Mouse (Mus musculus) stomach, embryonic 15.5 days (tissue): ENCODE measurements around the gene Cstb. TPM values are rescaled to one million over a fixed set of nuclear protein-coding genes. Genes with fewer than 3 reads are reported as not detected.

Experiments
- ATAC-seq: fragments of 200-750 bp; cut with Nextera tagmentation; 2 replicates; pipeline ENCODE4 v1.8.0; 2017; ENCODE audit warnings: low read depth, moderate number of reproducible peaks, moderate TSS enrichment; ENCODE audit not compliant: insufficient read depth, low FRiP score
- H3K27ac ChIP-seq: fragments of 300-500 bp; sonication (generic); 2 replicates; pipeline ENCODE4 v1.5.1; 2015; ENCODE audit warnings: mild to moderate bottlenecking, inconsistent platforms
- H3K27me3 ChIP-seq: fragments of 300-500 bp; sonication (generic); replicated peaks from 2 replicates; pipeline ENCODE4 v1.6.1; 2015; ENCODE audit warnings: inconsistent platforms
- H3K36me3 ChIP-seq: fragments of 300-500 bp; sonication (generic); 2 replicates; pipeline ENCODE4 v1.6.1; 2015; ENCODE audit warnings: inconsistent platforms
- H3K4me1 ChIP-seq: fragments of 300-500 bp; sonication (generic); 2 replicates; pipeline ENCODE4 v1.6.1; 2015; ENCODE audit warnings: inconsistent platforms
- H3K4me2 ChIP-seq: fragments of 300-500 bp; sonication (generic); 2 replicates; pipeline ENCODE4 v1.6.1; 2015; ENCODE audit warnings: mild to moderate bottlenecking, inconsistent platforms
- H3K4me3 ChIP-seq: fragments of 300-500 bp; sonication (generic); replicated peaks from 2 replicates; pipeline ENCODE4 v1.5.1; 2015; ENCODE audit warnings: inconsistent platforms
- H3K9ac ChIP-seq: fragments of 300-500 bp; sonication (generic); 2 replicates; pipeline ENCODE4 v1.6.1; 2015; ENCODE audit warnings: inconsistent platforms
- H3K9me3 ChIP-seq: fragments of 300-500 bp; sonication (generic); 2 replicates; pipeline ENCODE4 v1.6.1; 2016; ENCODE audit warnings: inconsistent platforms
- WGBS: fragments of 180-500 bp; shearing (Covaris S2); methylation state at CpG from one replicate; pipeline ENCODE4 v1.1.7; 2015; 5-methylcytosine and 5-hydroxymethylcytosine counted together
- polyA plus RNA-seq: library from polyadenylated mRNA; unstranded; fragments of >200 nt; fragmentation: Nextera tagmentation; extraction: Ambion mirVana; gene quantifications from 2 replicates; pipeline ENCODE4 v1.2.1, GENCODE M21; 2015

Cstb gene
- polyA plus RNA-seq, 1 experiment from 2014 or later: 423 TPM

DNA sequence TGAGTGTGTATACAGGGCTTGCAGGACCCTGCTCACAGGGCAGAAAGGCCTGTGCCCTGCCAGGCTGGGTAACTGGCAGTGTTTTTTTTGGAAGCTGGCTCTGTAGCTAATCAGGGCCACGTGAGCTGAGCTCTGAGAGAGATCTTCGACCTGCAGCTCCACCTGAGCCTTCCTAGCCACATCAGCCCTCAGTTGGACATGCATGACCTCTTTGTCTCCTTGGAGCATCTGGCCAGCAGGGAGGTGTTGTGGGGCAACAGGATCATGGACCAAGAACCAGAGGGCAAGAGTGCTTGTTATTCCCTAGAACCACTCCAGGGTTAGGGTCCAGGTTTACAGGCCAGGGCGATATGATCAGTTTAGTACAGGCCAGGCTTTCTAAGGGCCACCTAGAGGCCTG is 21.9 kb downstream of the Cstb start:
- WGBS: 84% methylated on average over 3 of the region's 3 CpGs
- Histone ChIP-seq H3K4me2 (no peak overlapping the region), H3K27ac (no peak overlapping the region), H3K4me3 (no peak overlapping the region), H3K9ac (no peak overlapping the region), H3K9me3 (no peaks in the 10 kb centered on the region), H3K36me3 (no peaks in the 10 kb centered on the region), H3K27me3 (no peaks in the 10 kb centered on the region), H3K4me1 (no peaks in the 10 kb centered on the region)
- ATAC-seq: no peak

DNA sequence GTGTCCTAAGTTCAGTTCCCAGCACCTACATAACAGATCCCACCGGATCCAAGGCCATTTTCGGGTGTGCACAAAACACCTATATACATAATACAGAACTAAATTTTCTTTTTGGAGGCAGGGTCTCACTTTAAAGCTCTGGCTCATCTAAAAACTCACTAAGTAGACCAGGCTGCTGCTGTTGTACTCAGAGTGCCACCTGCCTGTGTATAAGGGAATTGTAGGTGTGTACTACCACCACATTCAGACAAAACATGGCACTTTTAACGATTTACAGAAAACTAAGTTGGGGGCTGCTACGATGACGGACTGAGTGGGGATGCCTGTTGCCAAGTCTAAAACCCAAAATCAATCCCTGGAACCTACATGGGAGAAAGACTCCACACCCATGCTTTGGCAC is 25.3 kb downstream of the Cstb start:
- ATAC-seq: no peak
- H3K27ac ChIP-seq: no peak overlapping the region
- no peak overlapping the region for H3K9ac ChIP-seq
- H3K9me3 ChIP-seq: no peaks in the 10 kb centered on the region
- no peak overlapping the region for H3K4me3 ChIP-seq
- H3K27me3 ChIP-seq: no peaks in the 10 kb centered on the region
- no peaks in the 10 kb centered on the region for H3K4me1 ChIP-seq
- H3K4me2 ChIP-seq: no peak overlapping the region
- WGBS: 84% methylated on average over 5 of the region's 5 CpGs
- no peaks in the 10 kb centered on the region for H3K36me3 ChIP-seq

DNA sequence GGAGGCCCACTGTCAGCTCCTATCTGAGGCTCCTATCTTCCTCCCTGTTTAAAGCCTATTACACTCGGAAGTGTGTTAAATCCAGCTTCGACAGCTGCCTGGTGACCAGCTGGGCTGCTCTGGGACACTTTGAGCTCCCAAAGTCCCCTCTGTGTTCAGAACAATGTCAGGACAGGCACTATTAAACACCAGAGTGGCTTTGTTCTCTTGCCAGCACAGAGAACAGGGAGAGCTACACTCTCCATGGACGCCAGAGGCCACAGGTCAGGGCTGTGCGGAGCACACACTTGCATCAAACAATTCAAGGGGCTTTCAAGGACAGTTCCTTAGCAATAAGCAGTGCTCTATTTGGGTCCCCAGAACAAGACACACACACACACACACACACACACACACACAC is 27.2 kb downstream of the Cstb start:
- no peaks in the 10 kb centered on the region for H3K27me3 ChIP-seq
- H3K36me3 ChIP-seq: no peaks in the 10 kb centered on the region
- 65% methylated on average over 4 of the region's 4 CpGs for WGBS
- H3K4me2 ChIP-seq: no peak overlapping the region
- no peak overlapping the region for H3K9ac ChIP-seq
- H3K4me3 ChIP-seq: no peak overlapping the region
- no peaks in the 10 kb centered on the region for H3K9me3 ChIP-seq
- no peak for ATAC-seq
- peaks cover 4% of the 10 kb centered on the region; the same call in 1 of the 2 replicates for H3K4me1 ChIP-seq
- H3K27ac ChIP-seq: no peak overlapping the region

DNA sequence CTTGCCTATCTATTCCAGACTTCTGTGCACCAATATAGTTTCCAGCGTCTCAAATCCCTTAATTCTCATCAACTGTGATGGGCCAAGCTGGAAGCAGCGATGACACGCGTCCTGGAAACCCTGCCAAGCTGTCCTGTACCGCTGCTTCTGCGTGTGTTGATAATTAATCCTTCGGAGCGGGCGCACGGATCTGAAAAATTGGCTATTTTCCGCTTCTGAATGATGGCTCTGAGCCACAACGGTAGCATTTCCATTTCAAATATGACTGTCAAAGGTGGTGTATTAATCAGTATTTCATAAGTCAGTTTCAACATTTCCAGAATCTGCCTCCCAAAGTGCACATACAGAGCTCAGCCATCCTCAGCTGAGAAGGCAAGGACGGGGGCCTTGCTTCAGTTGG is 31.2 kb downstream of the Cstb start:
- no peak overlapping the region for H3K4me3 ChIP-seq
- H3K36me3 ChIP-seq: no peaks in the 10 kb centered on the region
- no peak overlapping the region for H3K4me2 ChIP-seq
- no peaks in the 10 kb centered on the region for H3K27me3 ChIP-seq
- H3K27ac ChIP-seq: no peak overlapping the region
- H3K9me3 ChIP-seq: no peaks in the 10 kb centered on the region
- peaks cover 11% of the 10 kb centered on the region for H3K4me1 ChIP-seq
- 79% methylated on average over 13 of the region's 13 CpGs for WGBS
- no peak overlapping the region for H3K9ac ChIP-seq
- ATAC-seq: no peak

DNA sequence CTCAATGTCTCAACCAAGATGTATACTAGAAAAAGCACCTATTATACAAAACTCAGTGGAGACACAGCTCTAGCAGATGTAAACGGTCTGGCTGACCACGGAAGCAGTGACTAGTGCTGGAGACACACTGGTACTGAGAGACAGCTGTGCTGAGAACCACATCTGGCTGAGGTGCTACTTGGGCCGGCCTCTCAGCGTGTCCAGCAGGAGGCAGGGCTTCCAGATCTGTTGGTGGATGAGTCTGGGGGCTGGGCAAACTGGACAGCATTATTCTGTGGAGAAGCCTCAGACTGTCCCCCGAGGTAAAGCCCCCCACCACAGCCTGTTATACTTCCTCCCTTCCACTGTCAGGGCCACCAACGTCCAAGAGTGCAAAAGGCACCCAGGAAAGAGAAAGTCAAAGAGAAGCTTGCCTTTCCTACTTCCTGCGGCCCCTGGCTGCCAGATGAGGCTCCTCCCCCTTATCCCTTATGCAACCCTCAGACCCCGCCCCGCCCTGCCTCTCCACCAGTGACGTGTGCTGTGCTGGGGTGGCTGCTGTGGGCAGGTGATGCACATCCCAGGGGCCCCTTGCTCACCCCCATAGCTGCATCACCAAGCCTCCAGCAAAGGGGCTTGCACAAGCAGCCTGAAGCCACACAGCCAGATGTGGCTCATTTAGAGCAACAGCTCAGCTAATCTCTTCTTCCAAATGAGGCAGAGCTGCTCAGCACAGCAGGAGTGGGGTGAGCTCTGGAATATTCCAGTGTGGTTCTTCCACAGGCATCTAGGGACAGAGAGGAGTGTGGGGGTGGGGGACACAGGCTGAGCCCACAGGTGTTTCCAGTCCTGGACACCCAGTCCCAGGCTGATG is 32.3 kb downstream of the Cstb start:
- H3K4me2 ChIP-seq: peak overlapping the region; percentile 38
- H3K9ac ChIP-seq: no peak overlapping the region
- 25% methylated on average over 10 of the region's 10 CpGs for WGBS
- H3K4me1 ChIP-seq: peaks cover 11% of the 10 kb centered on the region
- H3K4me3 ChIP-seq: no peak overlapping the region
- peak overlapping the region; percentile 35; the same call in 1 of the 2 replicates for H3K27ac ChIP-seq
- no peaks in the 10 kb centered on the region for H3K27me3 ChIP-seq
- ATAC-seq: peak; percentile 59
- no peaks in the 10 kb centered on the region for H3K36me3 ChIP-seq
- no peaks in the 10 kb centered on the region for H3K9me3 ChIP-seq

DNA sequence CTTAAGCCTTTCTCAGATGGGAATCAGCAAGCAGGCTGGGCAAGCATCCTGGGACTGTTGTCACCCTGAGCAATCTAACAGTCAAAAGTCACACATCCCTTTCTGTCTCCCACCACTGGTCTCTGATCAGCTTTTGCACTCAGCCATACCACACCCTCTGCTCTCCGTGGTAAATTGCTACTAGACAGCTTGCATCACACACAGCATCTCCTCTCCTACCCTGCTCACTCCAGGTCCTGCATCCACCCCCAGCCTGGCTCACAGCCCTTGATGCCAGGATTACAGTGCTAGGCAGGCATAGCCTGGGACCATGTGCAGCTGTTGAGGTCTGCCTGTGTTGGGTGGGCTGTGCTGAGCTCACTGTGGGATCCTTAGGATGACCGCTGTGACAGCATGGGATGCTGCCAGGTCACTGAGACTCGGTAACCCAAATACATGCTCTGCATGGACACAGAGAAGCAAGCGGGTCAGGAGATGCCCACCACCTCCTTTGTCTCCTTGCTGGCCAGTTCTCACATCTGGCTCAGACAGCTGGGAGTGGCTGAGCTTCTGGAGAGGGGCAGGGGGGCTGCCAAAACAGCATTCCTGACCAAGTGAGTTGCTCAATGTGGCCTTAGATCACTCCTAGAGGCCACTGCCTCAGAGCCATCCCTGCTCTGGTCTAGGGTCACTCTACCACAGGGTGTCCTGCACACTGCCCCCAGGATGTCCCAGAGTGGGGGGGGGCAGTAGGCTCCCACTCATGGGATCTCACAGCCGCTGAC is 33.1 kb downstream of the Cstb start:
- no peaks in the 10 kb centered on the region for H3K9me3 ChIP-seq
- H3K27ac ChIP-seq: peak overlapping the region; percentile 35; the same call in 1 of the 2 replicates
- H3K4me2 ChIP-seq: no peak overlapping the region
- H3K36me3 ChIP-seq: no peaks in the 10 kb centered on the region
- H3K9ac ChIP-seq: no peak overlapping the region
- WGBS: 68% methylated on average over 5 of the region's 5 CpGs
- no peak overlapping the region for H3K4me3 ChIP-seq
- H3K27me3 ChIP-seq: no peaks in the 10 kb centered on the region
- peaks cover 13% of the 10 kb centered on the region for H3K4me1 ChIP-seq
- ATAC-seq: no peak

DNA sequence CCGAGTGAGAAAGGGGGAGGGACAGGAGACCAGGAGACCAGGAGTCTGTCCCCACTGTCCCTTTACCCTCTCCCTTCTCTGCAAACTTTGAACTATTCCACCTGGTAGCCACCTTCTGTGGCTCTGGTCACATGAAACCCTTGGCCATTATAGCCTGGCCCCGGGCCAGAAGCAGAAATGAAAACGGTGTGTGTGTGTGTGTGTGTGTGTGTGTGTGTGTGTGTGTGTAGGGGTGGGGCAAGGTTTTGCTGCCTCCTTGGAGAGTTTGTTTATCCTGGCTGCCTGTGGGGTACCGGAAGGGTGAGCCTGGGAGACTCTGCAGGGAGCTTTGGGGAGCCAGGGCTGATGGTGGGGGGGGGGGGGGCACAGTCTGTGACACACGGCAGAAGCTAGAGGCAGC is 35.0 kb downstream of the Cstb start:
- Histone ChIP-seq H3K36me3 (no peaks in the 10 kb centered on the region), H3K9me3 (no peaks in the 10 kb centered on the region), H3K9ac (no peak overlapping the region), H3K4me3 (no peak overlapping the region), H3K27me3 (no peaks in the 10 kb centered on the region), H3K4me2 (no peak overlapping the region), H3K4me1 (peaks cover 23% of the 10 kb centered on the region), H3K27ac (0 out of 2 replicates have a peak overlapping the region, but pooled peaks have one; percentile 4)
- no peak for ATAC-seq
- 17% methylated on average over 4 of the region's 5 CpGs for WGBS

DNA sequence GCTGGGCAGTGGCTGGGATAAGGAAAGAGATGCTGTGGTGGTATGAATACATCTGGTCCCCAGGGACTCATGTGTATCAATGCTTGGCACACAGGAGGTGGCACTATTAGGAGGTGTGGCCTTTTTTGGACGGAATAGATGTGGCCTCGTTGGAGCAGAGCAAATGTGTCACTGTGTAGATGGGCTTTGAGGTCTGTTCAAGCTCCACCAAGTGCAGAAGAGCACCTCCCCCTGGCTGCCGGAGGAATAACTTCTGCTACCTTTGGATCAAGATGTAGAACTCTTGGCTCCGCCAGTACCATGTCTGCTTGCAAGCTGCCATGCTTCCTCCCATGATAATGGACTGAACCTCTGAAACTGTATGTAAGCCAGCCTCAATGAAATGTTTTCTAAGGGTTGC is 36.3 kb downstream of the Cstb start:
- Histone ChIP-seq H3K4me1 (peaks cover 23% of the 10 kb centered on the region), H3K36me3 (no peaks in the 10 kb centered on the region), H3K4me2 (no peak overlapping the region), H3K9ac (no peak overlapping the region), H3K27me3 (no peaks in the 10 kb centered on the region), H3K4me3 (no peak overlapping the region), H3K27ac (no peak overlapping the region), H3K9me3 (no peaks in the 10 kb centered on the region)
- WGBS: 77% methylated on average over 4 of the region's 4 CpGs
- ATAC-seq: no peak

DNA sequence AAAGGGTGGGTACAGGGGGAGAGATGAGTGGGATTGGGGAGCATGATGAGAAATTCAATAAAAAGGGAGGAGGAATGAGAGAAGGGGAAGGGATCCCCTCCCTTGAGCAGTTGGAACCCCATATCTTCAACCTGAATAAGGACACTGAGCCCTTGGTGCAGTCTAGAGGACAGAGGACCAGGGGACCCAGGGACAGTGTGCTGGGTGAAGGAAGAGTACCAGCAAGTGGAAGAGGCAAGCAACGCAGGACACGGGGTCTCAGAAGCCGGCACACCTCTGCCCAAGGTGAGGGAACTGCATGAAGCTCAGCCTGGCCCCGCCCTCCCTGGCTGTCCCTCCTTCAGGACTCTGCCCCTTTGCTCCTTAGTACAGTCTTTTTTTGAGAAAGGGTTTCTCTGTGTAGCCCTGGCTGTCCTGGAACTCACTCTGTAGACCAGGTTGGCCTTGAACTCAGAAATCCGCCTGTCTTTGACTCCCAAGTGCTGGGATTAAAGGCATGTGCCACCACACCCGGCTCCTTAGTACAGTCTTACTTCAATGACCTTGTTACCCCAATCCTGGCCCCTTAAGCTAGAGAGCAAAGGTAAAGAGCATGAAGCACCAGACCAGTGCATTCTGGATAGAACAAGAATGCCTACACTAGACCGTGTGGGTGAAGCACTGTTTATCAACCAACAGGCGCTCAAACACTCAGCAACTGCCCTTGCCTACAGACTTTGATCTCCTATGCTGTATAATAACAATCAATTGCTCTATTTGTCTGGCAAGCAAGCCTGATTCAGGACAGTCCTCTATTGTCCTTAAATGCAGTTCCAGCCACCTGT is 37.7 kb downstream of the Cstb start:
- H3K4me2 ChIP-seq: peak overlapping the region; percentile 100
- 72% methylated on average over 8 of the region's 8 CpGs for WGBS
- peaks cover 14% of the 10 kb centered on the region for H3K4me1 ChIP-seq
- peak overlapping the region; percentile 74 for H3K4me3 ChIP-seq
- H3K27me3 ChIP-seq: no peaks in the 10 kb centered on the region
- H3K27ac ChIP-seq: no peak overlapping the region
- ATAC-seq: no peak
- H3K36me3 ChIP-seq: no peaks in the 10 kb centered on the region
- H3K9me3 ChIP-seq: no peaks in the 10 kb centered on the region
- no peak overlapping the region for H3K9ac ChIP-seq

DNA sequence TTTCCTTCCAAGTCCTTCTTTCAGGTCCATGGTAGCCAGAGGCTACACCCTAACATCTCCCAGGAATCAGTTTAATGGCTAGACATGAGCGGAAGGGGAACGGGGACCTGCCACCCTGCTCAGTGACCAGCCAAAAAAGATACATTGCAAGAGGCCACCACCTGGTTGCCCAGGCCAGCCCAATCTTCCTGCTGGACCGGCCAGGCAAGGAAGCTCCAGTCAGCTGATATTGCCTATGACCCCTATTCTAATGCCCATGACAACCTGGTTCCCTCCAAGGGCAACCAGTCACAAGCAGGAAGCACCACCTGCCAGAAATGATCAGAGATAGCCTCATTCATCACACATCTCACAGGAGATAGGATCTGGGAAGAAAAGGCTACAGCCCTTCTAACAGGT is 38.3 kb downstream of the Cstb start:
- no peaks in the 10 kb centered on the region for H3K36me3 ChIP-seq
- H3K9ac ChIP-seq: no peak overlapping the region
- no peaks in the 10 kb centered on the region for H3K27me3 ChIP-seq
- H3K9me3 ChIP-seq: no peaks in the 10 kb centered on the region
- no peak for ATAC-seq
- peaks cover 12% of the 10 kb centered on the region; the same call in 1 of the 2 replicates for H3K4me1 ChIP-seq
- peak overlapping the region; percentile 100 for H3K4me2 ChIP-seq
- H3K27ac ChIP-seq: no peak overlapping the region
- 75% methylated on average over 3 of the region's 3 CpGs for WGBS
- peak overlapping the region; percentile 74 for H3K4me3 ChIP-seq

DNA sequence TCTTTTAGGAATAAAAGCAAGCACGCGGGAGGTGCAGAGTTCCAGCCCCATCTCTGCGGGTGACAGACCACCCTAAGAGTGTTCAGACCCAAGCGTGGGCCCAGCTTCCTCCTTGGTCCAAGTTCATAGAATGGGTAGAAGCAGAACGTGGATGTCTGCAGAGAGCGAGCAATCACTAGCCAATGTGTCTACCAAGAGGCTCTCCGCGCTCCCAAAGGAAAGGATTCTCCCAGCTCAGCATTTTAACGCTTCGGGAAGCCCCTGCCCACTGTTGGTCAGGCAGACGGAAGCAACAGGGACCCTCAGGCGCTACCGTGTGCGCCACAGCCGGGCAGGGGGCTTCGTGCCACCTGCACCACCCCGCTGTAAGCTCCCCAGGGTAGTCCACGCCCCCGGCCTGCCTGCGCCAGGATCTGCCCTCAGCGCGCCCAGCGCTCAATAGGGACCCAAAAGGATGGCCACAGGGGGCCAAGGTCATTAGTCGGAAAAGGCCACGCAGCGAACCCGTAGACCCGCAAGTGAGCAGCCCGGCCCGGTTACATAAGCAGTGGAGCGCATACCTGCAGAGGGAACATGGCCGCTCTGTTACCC is 38.8 kb downstream of the Cstb start:
- WGBS: under 1% methylated on average over 32 of the region's 32 CpGs
- Histone ChIP-seq H3K4me2 (peak overlapping the region; percentile 100), H3K9ac (peak overlapping the region; percentile 69), H3K36me3 (no peaks in the 10 kb centered on the region), H3K4me3 (peak overlapping the region; percentile 74), H3K4me1 (peaks cover 12% of the 10 kb centered on the region; the same call in 1 of the 2 replicates), H3K27me3 (no peaks in the 10 kb centered on the region), H3K27ac (peak overlapping the region; percentile 44; the same call in 1 of the 2 replicates), H3K9me3 (no peaks in the 10 kb centered on the region)
- no peak; the same call in 1 of the 2 replicates for ATAC-seq
